Mouse (Mus musculus): ENCODE results near the gene Gga3. TPM values are rescaled to one million over a fixed set of nuclear protein-coding genes. Genes with fewer than 3 reads are reported as not detected.

Gene Gga3
- total and polyA plus RNA-seq, 3 experiments, result 7.7 to 39.8 (median 18.7) TPM

DNA sequence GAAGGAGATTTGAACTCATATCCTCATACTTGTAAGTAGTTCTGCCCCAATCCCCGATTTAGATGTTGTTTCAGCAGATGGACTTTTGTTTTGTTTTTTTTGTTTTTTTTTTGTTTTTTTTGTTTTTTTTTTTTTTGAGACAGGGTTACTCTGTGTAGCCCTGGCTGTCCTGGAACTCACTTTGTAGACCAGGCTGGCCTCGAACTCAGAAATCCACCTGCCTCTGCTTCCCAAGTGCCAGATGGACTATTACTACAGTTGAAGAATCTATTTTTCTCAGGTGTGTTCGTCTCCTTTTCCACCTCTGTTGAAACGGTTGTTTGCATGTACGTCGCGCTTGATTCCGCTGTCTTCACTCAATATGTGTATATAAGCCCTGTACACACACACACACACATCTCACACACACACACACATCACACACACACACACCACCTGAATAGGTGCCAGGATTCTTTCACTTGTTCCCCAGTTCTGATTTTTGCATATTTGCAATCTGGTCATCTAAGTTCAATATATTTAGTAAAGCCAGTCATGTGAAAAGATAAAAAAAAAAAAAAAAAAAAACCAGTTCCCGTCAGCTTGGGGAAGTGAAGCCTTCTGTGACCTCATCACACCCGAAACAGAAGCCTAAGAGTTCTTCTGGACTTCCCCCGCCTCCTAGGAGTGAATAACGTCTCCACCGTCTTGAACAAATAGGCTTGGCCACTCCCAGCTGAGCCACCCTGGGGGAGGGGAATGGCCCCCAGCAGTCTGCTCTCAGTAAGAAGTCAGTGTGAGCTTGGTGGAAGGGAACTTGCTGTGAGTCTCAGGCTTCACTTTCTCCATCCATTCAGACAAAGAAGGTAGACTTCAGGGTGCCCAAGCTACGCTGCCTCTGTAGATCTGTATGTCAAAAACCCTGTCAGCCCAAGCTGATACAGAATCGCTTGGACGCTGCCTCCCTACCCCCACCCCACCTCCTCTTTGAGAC is 27.0 kb upstream of the Gga3 start:
- Histone ChIP-seq H3K4me1 (ENCODE audit: control insufficient read depth in 1 of 2, insufficient read depth in 2 of 2) (peaks cover 31 to 56% of the 10 kb centered on the region in 2 experiments), H3K9ac (ENCODE audit: insufficient read depth, low read depth) (peak overlapping the region; percentile 70), H3K9me3 (replicated peaks; ENCODE audit: low read length) (no peaks in the 10 kb centered on the region), H3K79me2 (replicated peaks; ENCODE audit: control insufficient read depth, extremely low read depth, insufficient read depth, poor library complexity, severe bottlenecking) (peaks cover 21% of the 10 kb centered on the region), H3K36me3 (replicated peaks in 1 of 2; ENCODE audit: control insufficient read depth in 1 of 2, insufficient read depth in 1 of 2, low read length in 1 of 2) (peaks cover 0 to 4% of the 10 kb centered on the region in 2 experiments), H3K4me3 (replicated peaks in 1 of 3; ENCODE audit: low read depth in 2 of 3, low read length in 2 of 3, poor library complexity in 1 of 3) (peak overlapping the region; percentile 22 to 38 (median 36)), H3K27me3 (replicated peaks) (no peaks in the 10 kb centered on the region), H3K27ac (ENCODE audit: insufficient read depth, low read depth) (peak overlapping the region; percentile 98), H3K4me2 (ENCODE audit: insufficient read depth, low read depth, poor library complexity, severe bottlenecking) (peak overlapping the region; percentile 45)
- DNase-seq (ENCODE audit: extremely low read depth), result peak; percentile 100
- dilution Hi-C loops (cut with MboI; ENCODE audit: extremely low pct_ligation_motif_present, extremely low pct_unique_long_range_greater_than_20kb, low sequenced_read_pairs) (no loop called here), in situ Hi-C loops (cut with MboI; ENCODE audit: low pct_ligation_motif_present, low pct_unique_long_range_greater_than_20kb, low sequenced_read_pairs) (loop anchor here (25.0 kb wide), 1 partner anchor 781 kb away; the partner anchor contains the start of gene Rnf157)
- TF ChIP-seq POLR2A (IDR thresholded peaks at IDR 0.05; ENCODE audit: low read depth, low read length) (peak; percentile 86), MXI1 (IDR thresholded peaks at IDR 0.05; ENCODE audit: low read depth, low read length) (peak; percentile 50), USF1 (IDR thresholded peaks at IDR 0.05; ENCODE audit: low read depth, low read length) (peak; percentile 27; the same call in 1 of the 2 replicates), E2F4 (IDR thresholded peaks at IDR 0.05; ENCODE audit: insufficient replicate concordance, low read depth, low read length) (peak; percentile 90; the same call in 1 of the 2 replicates), UBTF (IDR thresholded peaks at IDR 0.05; ENCODE audit: low read depth, low read length) (peak; percentile 85), ZMIZ1 (IDR thresholded peaks at IDR 0.05; ENCODE audit: low read depth, low read length) (peak; percentile 41; the same call in 1 of the 2 replicates), HCFC1 (IDR thresholded peaks at IDR 0.05; ENCODE audit: low read depth, low read length) (no peak; the same call in 1 of the 2 replicates), SIN3A (IDR thresholded peaks at IDR 0.05; ENCODE audit: low read length) (peak; percentile 85; the same call in 1 of the 2 replicates), SMC3 (IDR thresholded peaks at IDR 0.05; ENCODE audit: low read depth, low read length) (no peak), NELFE (IDR thresholded peaks at IDR 0.05; ENCODE audit: low read depth, low read length) (no peak; the same call in 1 of the 2 replicates), TCF12 (IDR thresholded peaks at IDR 0.05; ENCODE audit: low read depth, low read length) (peak; percentile 99), IRF4 (IDR thresholded peaks at IDR 0.05; ENCODE audit: low read depth, low read length) (peak; percentile 99), CHD1 (IDR thresholded peaks at IDR 0.05; ENCODE audit: low read depth, low read length) (peak; percentile 98), MAFK (IDR thresholded peaks at IDR 0.05; ENCODE audit: insufficient replicate concordance, low read length) (peak; percentile 87), CHD2 (IDR thresholded peaks at IDR 0.05; ENCODE audit: low read length) (peak; percentile 96), MEF2A (IDR thresholded peaks at IDR 0.05; ENCODE audit: borderline replicate concordance, low read depth, low read length) (peak; percentile 99), MYC (IDR thresholded peaks at IDR 0.05; ENCODE audit: low read depth, low read length) (peak; percentile 93), ELF1 (IDR thresholded peaks at IDR 0.05; ENCODE audit: low read depth, low read length) (peak; percentile 52; the same call in 1 of the 2 replicates), MAX (IDR thresholded peaks at IDR 0.05; ENCODE audit: low read length) (peak; percentile 78), PAX5 (IDR thresholded peaks at IDR 0.05; ENCODE audit: low read length) (no peak), JUND (conservative IDR thresholded peaks at IDR 0.05; ENCODE audit: low read depth, low read length) (peak; percentile 96), NRF1 (IDR thresholded peaks at IDR 0.05; ENCODE audit: low read depth, low read length) (0 out of 2 replicates have a peak, but pooled peaks have one; percentile 13), BHLHE40 (IDR thresholded peaks at IDR 0.05; ENCODE audit: low read depth, low read length) (peak; percentile 96), JUN (IDR thresholded peaks at IDR 0.05; ENCODE audit: insufficient read depth, low read depth, low read length) (peak; percentile 100), CTCF (conservative IDR thresholded peaks at IDR 0.05 in 1 of 2, IDR thresholded peaks at IDR 0.05 in 1 of 2; ENCODE audit: low read depth in 2 of 2, low read length in 2 of 2) (no peak), ZNF384 (IDR thresholded peaks at IDR 0.05; ENCODE audit: low read depth, low read length) (peak; percentile 99), MAZ (IDR thresholded peaks at IDR 0.05; ENCODE audit: low read depth, low read length) (peak; percentile 95), POLR2AphosphoS2 (IDR thresholded peaks at IDR 0.05; ENCODE audit: low read depth, low read length) (no peak; the same call in 1 of the 2 replicates), TBP (conservative IDR thresholded peaks at IDR 0.05; ENCODE audit: low read depth, low read length) (peak; percentile 91), RCOR1 (conservative IDR thresholded peaks at IDR 0.05; ENCODE audit: low read depth, low read length) (peak; percentile 87; the same call in 1 of the 2 replicates), KAT2A (IDR thresholded peaks at IDR 0.05; ENCODE audit: insufficient replicate concordance, low read length) (0 out of 2 replicates have a peak, but pooled peaks have one; percentile 40), EP300 (IDR thresholded peaks at IDR 0.05; ENCODE audit: low read length) (peak; percentile 100), ETS1 (conservative IDR thresholded peaks at IDR 0.05; ENCODE audit: low read depth, low read length) (peak; percentile 99), GABPA (IDR thresholded peaks at IDR 0.05; ENCODE audit: insufficient replicate concordance, low read depth, low read length) (no peak), RAD21 (IDR thresholded peaks at IDR 0.05; ENCODE audit: low read depth, low read length) (no peak; the same call in none of the 2 replicates), USF2 (conservative IDR thresholded peaks at IDR 0.05; ENCODE audit: low read depth, low read length) (peak; percentile 26; the same call in 1 of the 2 replicates)
